Mouse (Mus musculus): ENCODE results near the gene Olfr473. TPM values are rescaled to one million over a fixed set of nuclear protein-coding genes. Genes with fewer than 3 reads are reported as not detected.
"Not testable (repeated sequence)": the region's sequence is repeated elsewhere in the genome, so short reads cannot be mapped to it uniquely, and the experiment has no call there.

The Olfr473 gene
- total RNA-seq (2021): not detected

DNA sequence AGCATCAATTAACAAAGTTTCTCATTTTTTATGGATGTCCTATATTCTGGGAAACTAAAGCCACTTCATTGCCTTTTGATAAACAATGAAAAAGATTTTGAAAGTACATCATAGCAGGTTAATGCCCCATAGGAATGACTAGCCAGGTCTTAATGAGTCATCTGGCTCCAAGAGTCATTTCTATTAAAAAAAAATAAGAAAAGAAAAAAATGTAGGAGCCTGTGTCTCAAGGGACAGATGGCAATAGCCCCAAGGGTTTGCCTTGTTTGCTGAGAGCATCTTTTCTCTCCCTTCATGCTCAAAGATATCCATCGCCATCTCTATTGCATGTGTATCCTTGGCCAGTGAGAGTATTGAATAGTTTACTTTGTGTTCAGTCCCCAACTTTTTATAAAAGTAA, at the start of gene Olfr473:
Gene Olfr473 (plus strand): TSS at position 301 of the 400 bp plus-strand sequence.
- no peak for DNase-seq

DNA sequence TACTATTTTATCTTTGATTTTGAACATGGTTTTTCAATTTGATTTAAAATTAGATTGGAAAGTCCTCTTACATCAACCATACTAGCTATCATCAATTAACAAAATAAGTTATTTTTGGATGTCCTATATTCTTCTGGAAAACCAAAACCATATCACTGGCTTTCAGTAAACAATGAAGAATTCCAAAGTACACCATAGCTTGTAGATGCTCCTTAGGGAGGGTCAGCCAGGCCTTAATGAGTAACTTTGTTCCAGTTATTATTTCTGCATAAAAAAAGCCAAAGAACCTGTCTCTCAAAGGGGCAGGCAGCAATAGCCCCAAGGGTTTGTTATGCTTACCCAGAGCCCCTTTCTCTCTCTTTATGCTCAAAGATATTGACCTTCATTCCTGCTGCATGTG, 32.6 kb upstream of the Olfr473 start, which contains the start of gene Olfr472:
Gene Olfr472 (plus strand): TSS at position 301 of the 400 bp plus-strand sequence.
- no peak for DNase-seq

DNA sequence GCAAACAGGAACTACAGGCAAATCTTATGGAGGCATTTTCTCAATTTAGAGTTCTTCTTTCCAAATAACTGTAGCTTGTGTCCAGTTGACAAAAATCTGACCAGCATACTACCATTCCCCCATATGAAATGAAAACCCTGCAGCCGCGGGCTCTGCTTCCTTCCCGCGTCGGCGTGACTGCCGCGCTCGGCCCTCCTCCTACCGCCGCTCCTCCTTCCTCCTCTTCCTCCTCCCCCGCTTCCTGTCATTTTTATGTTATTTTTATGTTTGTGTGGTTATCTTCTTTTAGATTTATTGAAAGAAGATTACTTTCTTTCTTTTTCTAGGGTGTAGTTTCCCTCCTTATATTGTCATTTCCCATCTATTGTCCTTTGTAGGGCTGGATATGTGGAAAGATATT, 22.3 kb downstream of the Olfr473 start:
- DNase-seq: not testable (repeated sequence)

GRCm38 (mm10) chr7:107954343-107954742, 24.1 kb downstream of the Olfr473 start, which contains the start of gene Olfr474:
Gene Olfr474, plus strand, starts transcription at chr7:107954643.
- DNase-seq: no peak

DNA sequence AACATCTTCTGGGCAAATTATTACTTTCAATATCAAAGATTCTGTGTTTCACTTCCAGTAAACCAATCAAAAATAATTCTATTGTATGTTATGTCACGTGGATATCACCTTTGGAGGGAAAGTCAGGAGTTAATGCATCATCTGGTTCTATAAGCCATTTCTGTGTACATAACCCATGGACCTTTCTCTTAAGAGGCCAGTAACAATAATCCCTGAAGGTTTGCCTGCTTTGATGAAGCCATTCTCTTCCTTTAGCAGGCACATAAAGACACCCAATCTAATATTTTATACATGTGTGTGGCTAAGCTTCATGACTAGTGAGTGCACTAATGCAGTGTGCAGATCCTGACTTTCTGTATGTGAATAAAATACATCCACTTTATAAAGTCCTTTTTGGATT, 34.3 kb downstream of the Olfr473 start, which contains the start of gene Olfr476:
Gene Olfr476 (plus strand): TSS at position 301 of the 400 bp plus-strand sequence.
- no peak for DNase-seq

Other genes starting within 250 kb of the Olfr473 start
- gene Cyb5r2, start 172.4 kb upstream of the Olfr473 start, total RNA-seq (2021): not detected
- not detected for gene Ovch2, start 129.2 kb upstream of the Olfr473 start, total RNA-seq (2021)
- gene Olfr467, start 118.2 kb upstream of the Olfr473 start, total RNA-seq (2021): not detected
- gene Olfr469, start 104.9 kb upstream of the Olfr473 start, total RNA-seq (2021): not detected
- gene Olfr470, start 83.0 kb upstream of the Olfr473 start, total RNA-seq (2021): not detected
- gene Olfr472, start 32.5 kb upstream of the Olfr473 start, total RNA-seq (2021): not detected
- not detected for gene Olfr474, start 24.2 kb downstream of the Olfr473 start, total RNA-seq (2021)
- gene Olfr476, start 34.4 kb downstream of the Olfr473 start, total RNA-seq (2021): not detected
- not detected for gene Olfr477, start 56.2 kb downstream of the Olfr473 start, total RNA-seq (2021)
- not detected for gene Olfr478, start 103.5 kb downstream of the Olfr473 start, total RNA-seq (2021)
- gene Olfr479, start 120.2 kb downstream of the Olfr473 start, total RNA-seq (2021): not detected
- gene Olfr480, start 136.9 kb downstream of the Olfr473 start, total RNA-seq (2021): not detected
- not detected for gene Olfr481, start 149.4 kb downstream of the Olfr473 start, total RNA-seq (2021)
- 1 to 10 TPM; 2.0 to 2.6 TPM for gene Olfr482, start 167.1 kb downstream of the Olfr473 start, total RNA-seq (2021)
- gene Olfr483, start 170.4 kb downstream of the Olfr473 start, total RNA-seq (2021): not detected
- gene Olfr484, start 197.0 kb downstream of the Olfr473 start, total RNA-seq (2021): not detected
- not detected for gene Olfr485, start 229.4 kb downstream of the Olfr473 start, total RNA-seq (2021)
- gene Olfr486, start 242.3 kb downstream of the Olfr473 start, total RNA-seq (2021): not detected

Measured in layer of hippocampus, postnatal 36 days (tissue).